Mouse (Mus musculus): ENCODE measurements around the gene Shisa6.

- TF ChIP-seq ZC3H11A (IDR thresholded peaks at IDR 0.05; ENCODE audit: low read depth, low read length) = no peak
- TF ChIP-seq UBTF (IDR thresholded peaks at IDR 0.05; ENCODE audit: low read depth, low read length) = no peak
- TF ChIP-seq MEF2A (IDR thresholded peaks at IDR 0.05; ENCODE audit: borderline replicate concordance, low read depth, low read length) = no peak
- TF ChIP-seq POLR2AphosphoS2 (IDR thresholded peaks at IDR 0.05; ENCODE audit: low read depth, low read length) = no peak
Observed at GRCm38 (mm10) chr11:66188627-66189287, 337.0 kb downstream of the Shisa6 start.
